Mouse (Mus musculus): ENCODE measurements around the gene 1700001K19Rik. TPM values are rescaled to one million over a fixed set of nuclear protein-coding genes. Genes with fewer than 3 reads are reported as not detected.

1700001K19Rik gene
- total and polyA plus RNA-seq, 3 experiments = not detected

Other genes with a start within 250 kb of the 1700001K19Rik start
- gene Ppp2r5c, start 235.5 kb downstream of the 1700001K19Rik start, total RNA-seq (2012; rRNA removed) = 67.2 and 71.6 TPM in 2 replicates
- gene Ppp2r5c, start 235.5 kb downstream of the 1700001K19Rik start, total RNA-seq (2014; rRNA removed) = 111 and 122 TPM in 2 replicates
- gene Ppp2r5c, start 235.5 kb downstream of the 1700001K19Rik start, polyA plus RNA-seq (2012; ENCODE audit: insufficient read length, low read depth) = 78.5 and 97.7 TPM in 2 replicates
- 96.1 and 114 TPM in 2 replicates for gene Dync1h1, start 81.2 kb downstream of the 1700001K19Rik start, total RNA-seq (2012; rRNA removed)
- 24.9 and 25.7 TPM in 2 replicates for gene Dync1h1, start 81.2 kb downstream of the 1700001K19Rik start, total RNA-seq (2014; rRNA removed)
- gene Dync1h1, start 81.2 kb downstream of the 1700001K19Rik start, polyA plus RNA-seq (2012; ENCODE audit: insufficient read length, low read depth) = 71.7 and 80.1 TPM in 2 replicates
- 730 and 1,066 TPM in 2 replicates for gene Hsp90aa1, start 20.1 kb upstream of the 1700001K19Rik start, total RNA-seq (2012; rRNA removed)
- 1,361 and 1,740 TPM in 2 replicates for gene Hsp90aa1, start 20.1 kb upstream of the 1700001K19Rik start, total RNA-seq (2014; rRNA removed)
- 2,091 and 2,158 TPM in 2 replicates for gene Hsp90aa1, start 20.1 kb upstream of the 1700001K19Rik start, polyA plus RNA-seq (2012; ENCODE audit: insufficient read length, low read depth)
- 26.2 and 27.4 TPM in 2 replicates for gene Wdr20, start 55.3 kb upstream of the 1700001K19Rik start, total RNA-seq (2012; rRNA removed)
- gene Wdr20, start 55.3 kb upstream of the 1700001K19Rik start, total RNA-seq (2014; rRNA removed) = 20.5 and 22.8 TPM in 2 replicates
- 16.1 and 17.9 TPM in 2 replicates for gene Wdr20, start 55.3 kb upstream of the 1700001K19Rik start, polyA plus RNA-seq (2012; ENCODE audit: insufficient read length, low read depth)
- 5.5 and 9.8 TPM in 2 replicates for gene Mok, start 158.3 kb upstream of the 1700001K19Rik start, total RNA-seq (2012; rRNA removed)
- gene Mok, start 158.3 kb upstream of the 1700001K19Rik start, total RNA-seq (2014; rRNA removed) = 5.8 and 7.1 TPM in 2 replicates
- 9.1 and 11.0 TPM in 2 replicates for gene Mok, start 158.3 kb upstream of the 1700001K19Rik start, polyA plus RNA-seq (2012; ENCODE audit: insufficient read length, low read depth)
- gene Zfp839, start 167.6 kb upstream of the 1700001K19Rik start, total RNA-seq (2012; rRNA removed) = 7.8 and 9.1 TPM in 2 replicates
- gene Zfp839, start 167.6 kb upstream of the 1700001K19Rik start, total RNA-seq (2014; rRNA removed) = 3.7 and 3.8 TPM in 2 replicates
- gene Zfp839, start 167.6 kb upstream of the 1700001K19Rik start, polyA plus RNA-seq (2012; ENCODE audit: insufficient read length, low read depth) = 8.1 and 9.2 TPM in 2 replicates
- 135 and 161 TPM in 2 replicates for gene Cinp, start 206.5 kb upstream of the 1700001K19Rik start, total RNA-seq (2012; rRNA removed)
- 164 and 167 TPM in 2 replicates for gene Cinp, start 206.5 kb upstream of the 1700001K19Rik start, total RNA-seq (2014; rRNA removed)
- 114 and 131 TPM in 2 replicates for gene Cinp, start 206.5 kb upstream of the 1700001K19Rik start, polyA plus RNA-seq (2012; ENCODE audit: insufficient read length, low read depth)
- 6.7 and 7.5 TPM in 2 replicates for gene Tecpr2, start 206.6 kb upstream of the 1700001K19Rik start, total RNA-seq (2012; rRNA removed)
- gene Tecpr2, start 206.6 kb upstream of the 1700001K19Rik start, total RNA-seq (2014; rRNA removed) = 2.6 and 3.1 TPM in 2 replicates
- 2.8 and 2.9 TPM in 2 replicates for gene Tecpr2, start 206.6 kb upstream of the 1700001K19Rik start, polyA plus RNA-seq (2012; ENCODE audit: insufficient read length, low read depth)

All from CH12.LX (cell line).